Mouse (Mus musculus): Measurements from ENCODE around the gene Jag2. TPM values are rescaled to one million over a fixed set of nuclear protein-coding genes. Genes with fewer than 3 reads are reported as not detected.

Gene Jag2
- polyA plus RNA-seq, 1 experiment from 2014 or later = 0.64 TPM

DNA sequence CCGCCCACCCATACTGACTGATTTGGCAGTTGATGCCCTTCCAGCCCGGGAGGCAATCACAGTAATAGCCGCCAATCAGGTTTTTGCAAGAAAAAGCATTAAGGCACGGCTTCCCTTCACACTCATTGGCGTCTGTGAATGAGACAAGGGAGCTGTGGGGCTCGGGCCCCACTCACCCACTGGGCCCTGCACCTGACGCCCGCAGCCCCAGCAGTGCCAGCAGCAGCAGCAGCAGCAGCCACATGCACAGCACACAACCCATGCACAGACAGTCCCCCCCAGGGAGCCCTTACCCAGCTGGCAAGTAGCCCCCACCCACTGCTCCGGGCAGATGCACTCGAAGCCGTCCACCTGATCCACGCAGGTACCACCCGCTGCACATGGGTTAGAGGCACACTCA lies 14.0 kb downstream of the Jag2 start:
- Histone ChIP-seq H3K4me2 (no peak overlapping the region), H3K27me3 (replicated peaks) (peaks cover 26% of the 10 kb centered on the region), H3K9ac (no peak overlapping the region), H3K4me3 (no peak overlapping the region), H3K27ac (no peak overlapping the region), H3K9me3 (replicated peaks) (no peaks in the 10 kb centered on the region), H3K4me1 (no peaks in the 10 kb centered on the region), H3K36me3 (no peaks in the 10 kb centered on the region)
- 75% methylated on average over 13 of the region's 13 CpGs for WGBS (ENCODE audit: insufficient replicate concordance)
- no peak for ATAC-seq

DNA sequence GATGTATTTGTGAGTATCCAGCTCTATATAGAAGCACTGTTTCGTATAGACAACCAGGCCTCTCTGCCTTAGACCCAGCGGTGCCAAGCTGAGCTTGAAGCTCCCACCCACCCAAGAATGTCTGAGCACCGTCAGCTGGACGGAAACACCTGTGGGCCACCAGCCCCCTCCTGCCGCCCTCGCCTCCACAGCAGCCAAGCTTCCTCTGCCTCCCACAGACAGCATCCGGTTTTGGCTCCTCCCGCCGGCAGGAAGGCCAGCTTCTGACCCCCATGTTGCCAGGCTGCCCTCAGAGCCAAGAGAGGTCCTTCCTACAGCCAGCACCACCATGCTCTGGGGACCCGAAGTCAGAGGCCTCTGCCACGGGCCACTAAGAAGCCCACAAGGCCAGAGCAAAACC lies 15.0 kb downstream of the Jag2 start:
- Histone ChIP-seq H3K36me3 (no peaks in the 10 kb centered on the region), H3K27ac (no peak overlapping the region), H3K9ac (no peak overlapping the region), H3K4me2 (no peak overlapping the region), H3K4me1 (peaks cover 4% of the 10 kb centered on the region; the same call in 1 of the 2 replicates), H3K27me3 (replicated peaks) (peaks cover 19% of the 10 kb centered on the region; the same call in 1 of the 2 replicates), H3K9me3 (replicated peaks) (no peaks in the 10 kb centered on the region), H3K4me3 (no peak overlapping the region)
- whole genome bisulfite sequencing (ENCODE audit: insufficient replicate concordance) = 58% methylated on average over 11 of the region's 11 CpGs
- ATAC-seq = no peak

GRCm38 (mm10) chr12:112912951-112913745 lies 16.4 kb downstream of the Jag2 start:
- H3K27me3 ChIP-seq (replicated peaks) = peaks cover 7% of the 10 kb centered on the region; the same call in 1 of the 2 replicates
- WGBS (ENCODE audit: insufficient replicate concordance) = 82% methylated on average over 28 of the region's 28 CpGs
- H3K9me3 ChIP-seq (replicated peaks) = no peaks in the 10 kb centered on the region

DNA sequence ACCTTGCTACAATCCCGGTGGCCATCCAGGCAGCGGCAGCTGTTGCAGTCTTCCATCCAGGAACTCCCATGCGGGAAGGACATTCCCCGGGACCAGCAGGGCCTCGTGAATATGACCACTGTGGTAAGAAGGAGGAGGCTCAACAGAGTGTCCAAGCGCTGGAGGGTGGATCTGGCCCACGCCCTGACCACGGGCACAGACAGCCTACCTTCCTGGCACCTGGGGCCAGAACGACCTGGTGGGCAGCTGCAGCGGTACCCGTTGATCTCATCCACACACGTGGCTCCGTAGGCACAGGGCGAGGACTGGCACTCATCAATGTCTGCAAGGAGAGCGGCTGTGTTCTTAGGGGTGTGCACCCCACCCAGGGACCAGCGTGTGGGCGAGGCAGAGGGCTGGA lies 17.9 kb downstream of the Jag2 start:
- Histone ChIP-seq H3K27ac (no peak overlapping the region), H3K4me1 (peaks cover 4% of the 10 kb centered on the region; the same call in 1 of the 2 replicates), H3K9ac (no peak overlapping the region), H3K36me3 (no peaks in the 10 kb centered on the region), H3K27me3 (replicated peaks) (0 out of 2 replicates have a peak, but pooled peaks cover 6% of the 10 kb centered on the region), H3K4me2 (no peak overlapping the region), H3K9me3 (replicated peaks) (no peaks in the 10 kb centered on the region), H3K4me3 (no peak overlapping the region)
- 74% methylated on average over 17 of the region's 17 CpGs for WGBS (ENCODE audit: insufficient replicate concordance)
- no peak for ATAC-seq

More at GRCm38 (mm10) chr12:112912951-112913745, 16.4 kb downstream of the Jag2 start:
- H3K4me1 ChIP-seq = peaks cover 4% of the 10 kb centered on the region; the same call in 1 of the 2 replicates
- H3K36me3 ChIP-seq = no peaks in the 10 kb centered on the region
- H3K4me2 ChIP-seq = no peak overlapping the region
- no peak overlapping the region for H3K27ac ChIP-seq
- H3K4me3 ChIP-seq = no peak overlapping the region
- no peak overlapping the region for H3K9ac ChIP-seq
- ATAC-seq = no peak

GRCm38 (mm10) chr12:112908991-112909390 lies 20.6 kb downstream of the Jag2 start:
- Histone ChIP-seq H3K4me1 (peaks cover 4% of the 10 kb centered on the region; the same call in 1 of the 2 replicates), H3K9ac (no peak overlapping the region), H3K27me3 (replicated peaks) (0 out of 2 replicates have a peak, but pooled peaks cover 6% of the 10 kb centered on the region), H3K9me3 (replicated peaks) (no peaks in the 10 kb centered on the region), H3K36me3 (no peaks in the 10 kb centered on the region), H3K27ac (no peak overlapping the region), H3K4me3 (no peak overlapping the region), H3K4me2 (no peak overlapping the region)
- no peak for ATAC-seq
- WGBS (ENCODE audit: insufficient replicate concordance) = 85% methylated on average over 22 of the region's 22 CpGs

- H3K4me2 ChIP-seq = no peak overlapping the region
- H3K27ac ChIP-seq = no peak overlapping the region
- H3K36me3 ChIP-seq = no peaks in the 10 kb centered on the region
- no peaks in the 10 kb centered on the region for H3K9me3 ChIP-seq (replicated peaks)
- no peak overlapping the region for H3K4me3 ChIP-seq
- 0 out of 2 replicates have a peak, but pooled peaks cover 4% of the 10 kb centered on the region for H3K27me3 ChIP-seq (replicated peaks)
- ATAC-seq = no peak
- H3K4me1 ChIP-seq = peaks cover 1% of the 10 kb centered on the region; the same call in 1 of the 2 replicates
- WGBS (ENCODE audit: insufficient replicate concordance) = 59% methylated on average over 5 of the region's 5 CpGs
- H3K9ac ChIP-seq = no peak overlapping the region
Observed at GRCm38 (mm10) chr12:112905001-112905400, 24.6 kb downstream of the Jag2 start.

DNA sequence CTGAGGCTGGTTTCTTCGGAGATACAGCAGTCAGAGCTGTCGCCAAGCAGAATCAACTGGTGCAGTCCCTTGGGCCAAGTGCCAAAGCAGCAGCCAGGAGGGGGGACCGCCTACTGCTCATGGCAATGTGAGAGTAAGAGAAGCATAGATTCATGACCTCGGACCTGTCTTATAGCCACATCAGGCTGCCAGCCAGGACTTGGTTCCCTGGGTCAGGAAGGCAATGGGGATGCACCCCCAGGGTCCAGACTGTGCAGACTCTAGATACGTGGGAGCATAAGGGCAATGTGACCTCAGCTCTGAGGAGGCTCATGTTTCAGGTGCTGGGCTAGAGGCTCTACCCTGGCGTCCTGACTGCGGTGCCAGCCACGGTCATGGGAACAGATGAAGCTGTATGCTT lies 25.6 kb downstream of the Jag2 start:
- Histone ChIP-seq H3K9me3 (replicated peaks) (no peaks in the 10 kb centered on the region), H3K27me3 (replicated peaks) (0 out of 2 replicates have a peak, but pooled peaks cover 4% of the 10 kb centered on the region), H3K4me2 (no peak overlapping the region), H3K36me3 (no peaks in the 10 kb centered on the region), H3K4me1 (no peaks in the 10 kb centered on the region), H3K9ac (no peak overlapping the region), H3K27ac (no peak overlapping the region), H3K4me3 (no peak overlapping the region)
- no peak for ATAC-seq
- 70% methylated on average over 8 of the region's 8 CpGs for WGBS (ENCODE audit: insufficient replicate concordance)

GRCm38 (mm10) chr12:112900641-112901040 lies 28.9 kb downstream of the Jag2 start:
- H3K27me3 ChIP-seq (replicated peaks) = peaks cover 20% of the 10 kb centered on the region
- H3K4me3 ChIP-seq = no peak overlapping the region
- H3K4me1 ChIP-seq = no peaks in the 10 kb centered on the region
- ATAC-seq = no peak
- no peaks in the 10 kb centered on the region for H3K9me3 ChIP-seq (replicated peaks)
- no peak overlapping the region for H3K4me2 ChIP-seq
- no peak overlapping the region for H3K27ac ChIP-seq
- H3K36me3 ChIP-seq = no peaks in the 10 kb centered on the region
- 71% methylated on average over 9 of the region's 9 CpGs for WGBS (ENCODE audit: insufficient replicate concordance)
- H3K9ac ChIP-seq = no peak overlapping the region

DNA sequence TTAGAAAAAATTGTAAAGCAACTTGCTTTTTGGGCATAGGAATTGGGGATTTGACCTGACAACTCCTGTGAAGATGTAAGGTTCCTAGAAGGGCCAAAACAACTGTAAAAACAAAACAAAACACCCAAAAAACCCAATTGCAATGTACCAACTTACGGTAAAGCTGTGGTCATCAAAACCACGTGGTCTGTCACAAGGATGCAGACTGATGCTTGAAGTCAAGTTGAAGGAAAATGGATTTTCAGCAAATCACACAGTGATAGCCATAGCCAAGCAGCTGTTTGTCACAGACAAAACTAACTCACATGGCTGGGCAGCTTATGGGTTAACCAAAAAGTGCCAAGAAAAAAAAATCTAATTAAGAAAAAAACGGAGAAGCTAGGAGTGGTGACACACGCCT lies 30.6 kb downstream of the Jag2 start:
- H3K27ac ChIP-seq = no peak overlapping the region
- no peak overlapping the region for H3K9ac ChIP-seq
- 55% methylated on average over 4 of the region's 4 CpGs for WGBS (ENCODE audit: insufficient replicate concordance)
- no peak overlapping the region for H3K4me2 ChIP-seq
- H3K4me1 ChIP-seq = 0 out of 2 replicates have a peak, but pooled peaks cover 6% of the 10 kb centered on the region
- ATAC-seq = no peak
- H3K36me3 ChIP-seq = no peaks in the 10 kb centered on the region
- H3K27me3 ChIP-seq (replicated peaks) = peaks cover 36% of the 10 kb centered on the region
- no peak overlapping the region for H3K4me3 ChIP-seq
- no peaks in the 10 kb centered on the region for H3K9me3 ChIP-seq (replicated peaks)

- no peak overlapping the region for H3K4me3 ChIP-seq
- no peak for ATAC-seq
- H3K4me2 ChIP-seq = no peak overlapping the region
- H3K4me1 ChIP-seq = 0 out of 2 replicates have a peak, but pooled peaks cover 6% of the 10 kb centered on the region
- H3K27ac ChIP-seq = no peak overlapping the region
- peaks cover 43% of the 10 kb centered on the region for H3K27me3 ChIP-seq (replicated peaks)
- no peaks in the 10 kb centered on the region for H3K36me3 ChIP-seq
- WGBS (ENCODE audit: insufficient replicate concordance) = 68% methylated on average over 12 of the region's 12 CpGs
- H3K9me3 ChIP-seq (replicated peaks) = no peaks in the 10 kb centered on the region
- no peak overlapping the region for H3K9ac ChIP-seq
Observed at GRCm38 (mm10) chr12:112898351-112898750, 31.2 kb downstream of the Jag2 start.

GRCm38 (mm10) chr12:112897522-112898212 lies 31.9 kb downstream of the Jag2 start:
- 0 out of 2 replicates have a peak, but pooled peaks cover 6% of the 10 kb centered on the region for H3K4me1 ChIP-seq
- no peak overlapping the region for H3K27ac ChIP-seq
- no peak overlapping the region for H3K9ac ChIP-seq
- no peak overlapping the region for H3K4me2 ChIP-seq
- peaks cover 47% of the 10 kb centered on the region for H3K27me3 ChIP-seq (replicated peaks)
- H3K36me3 ChIP-seq = no peaks in the 10 kb centered on the region
- H3K9me3 ChIP-seq (replicated peaks) = no peaks in the 10 kb centered on the region
- H3K4me3 ChIP-seq = no peak overlapping the region
- ATAC-seq = no peak
- WGBS (ENCODE audit: insufficient replicate concordance) = 16% methylated on average over 16 of the region's 16 CpGs

- Histone ChIP-seq H3K27ac (no peak overlapping the region), H3K36me3 (no peaks in the 10 kb centered on the region), H3K4me2 (no peak overlapping the region), H3K9me3 (replicated peaks) (no peaks in the 10 kb centered on the region), H3K4me3 (no peak overlapping the region), H3K4me1 (0 out of 2 replicates have a peak, but pooled peaks cover 6% of the 10 kb centered on the region), H3K9ac (no peak overlapping the region), H3K27me3 (replicated peaks) (peaks cover 47% of the 10 kb centered on the region)
- ATAC-seq = no peak
- 15% methylated on average over 4 of the region's 4 CpGs for WGBS (ENCODE audit: insufficient replicate concordance)
Observed at GRCm38 (mm10) chr12:112894969-112895368, 34.6 kb downstream of the Jag2 start.
